Mouse (Mus musculus) telencephalon, adult 2 months (tissue): ENCODE results near the gene Bcor.

ENCODE experiments used
- DNase-seq: peaks from one replicate; pipeline ENCODE4 v3.0.0-alpha.2; 2011; ENCODE audit warnings: low read depth, low spot score

Bcor gene

GRCm38 (mm10) chrX:12151269-12151995 is 8.7 kb downstream of the Bcor start:
- no peak for DNase-seq

GRCm38 (mm10) chrX:12150425-12150824 is 9.7 kb downstream of the Bcor start:
- DNase-seq = no peak

GRCm38 (mm10) chrX:12146263-12146662 is 13.9 kb downstream of the Bcor start:
- DNase-seq = no peak

- no peak for DNase-seq
These were observed 17.3 kb downstream of the Bcor start for GRCm38 (mm10) chrX:12142832-12143231.

- DNase-seq = no peak
These were observed 19.9 kb downstream of the Bcor start for GRCm38 (mm10) chrX:12140086-12140740.

GRCm38 (mm10) chrX:12138266-12138665 is 21.9 kb downstream of the Bcor start:
- no peak for DNase-seq

- DNase-seq = no peak
These were observed 23.0 kb downstream of the Bcor start for GRCm38 (mm10) chrX:12137121-12137521.

GRCm38 (mm10) chrX:12136261-12137101 is 23.7 kb downstream of the Bcor start:
- DNase-seq = no peak

- DNase-seq = no peak
These were observed 24.7 kb downstream of the Bcor start for GRCm38 (mm10) chrX:12135121-12136111.

GRCm38 (mm10) chrX:12134541-12134940 is 25.6 kb downstream of the Bcor start:
- no peak for DNase-seq

- DNase-seq = no peak
These were observed 26.2 kb downstream of the Bcor start for GRCm38 (mm10) chrX:12133836-12134431.

GRCm38 (mm10) chrX:12133178-12133835 is 26.8 kb downstream of the Bcor start:
- DNase-seq = no peak

GRCm38 (mm10) chrX:12132541-12133177 is 27.5 kb downstream of the Bcor start:
- DNase-seq = no peak

GRCm38 (mm10) chrX:12129828-12130809 is 30.0 kb downstream of the Bcor start:
- DNase-seq = no peak

- DNase-seq = no peak
These were observed 30.9 kb downstream of the Bcor start for GRCm38 (mm10) chrX:12129230-12129629.

GRCm38 (mm10) chrX:12128165-12129083 is 31.7 kb downstream of the Bcor start:
- no peak for DNase-seq

GRCm38 (mm10) chrX:12127799-12128164 is 32.4 kb downstream of the Bcor start:
- no peak for DNase-seq
